Mouse (Mus musculus) kidney, adult 10 weeks (tissue): ENCODE measurements around the gene Ppan. TPM values are rescaled to one million over a fixed set of nuclear protein-coding genes. Genes with fewer than 3 reads are reported as not detected.

Source experiments
- polyA plus RNA-seq: library from polyadenylated mRNA; stranded (reverse); fragments of 350-450 nt; fragmentation: Illumina TruSeq; extraction: RNeasy Lipid Tissue Mini Kit (QIAGEN cat#74804); gene quantifications from one replicate; pipeline ENCODE4 v1.2.3, GENCODE M21; 2014; ENCODE audit warnings: low read depth, low replicate concordance

Ppan gene
- not detected for polyA plus RNA-seq

GRCm38 (mm10) chr9:20887704-20888385 is at the start of gene Ppan:
TSS of gene Ppan (plus strand) at chr9:20888175.

DNA sequence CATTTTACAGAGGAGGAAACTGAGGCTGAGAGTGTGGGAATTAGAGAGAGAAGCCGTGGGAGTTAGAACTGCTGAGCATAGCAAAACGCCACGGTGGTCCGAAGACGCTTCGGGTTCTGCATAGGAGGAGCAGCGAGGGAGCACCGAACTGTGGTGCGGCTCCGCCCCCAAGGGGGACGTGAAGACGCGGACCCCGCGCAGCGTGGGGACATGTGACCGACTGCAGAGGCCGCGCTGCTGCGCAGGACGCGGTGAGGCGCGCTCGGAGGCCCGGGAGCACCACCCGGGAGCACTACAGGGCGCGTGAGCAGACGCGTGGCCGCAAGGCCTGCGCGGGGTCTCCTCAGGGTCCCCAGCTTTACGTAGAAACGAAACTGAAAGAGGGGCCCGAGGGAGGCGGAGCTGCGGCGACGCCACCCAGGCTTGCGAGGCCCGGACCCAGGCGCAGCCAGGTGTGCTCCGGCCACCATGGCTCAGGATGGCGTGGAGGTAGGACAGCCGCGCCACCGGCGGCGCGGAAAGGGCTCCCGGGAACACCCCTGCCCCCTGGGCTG is 19.4 kb upstream of the Ppan start, which contains the start of gene A230050P20Rik:
Gene A230050P20Rik (plus strand): TSS at position 195 of the 554 bp plus-strand sequence.

DNA sequence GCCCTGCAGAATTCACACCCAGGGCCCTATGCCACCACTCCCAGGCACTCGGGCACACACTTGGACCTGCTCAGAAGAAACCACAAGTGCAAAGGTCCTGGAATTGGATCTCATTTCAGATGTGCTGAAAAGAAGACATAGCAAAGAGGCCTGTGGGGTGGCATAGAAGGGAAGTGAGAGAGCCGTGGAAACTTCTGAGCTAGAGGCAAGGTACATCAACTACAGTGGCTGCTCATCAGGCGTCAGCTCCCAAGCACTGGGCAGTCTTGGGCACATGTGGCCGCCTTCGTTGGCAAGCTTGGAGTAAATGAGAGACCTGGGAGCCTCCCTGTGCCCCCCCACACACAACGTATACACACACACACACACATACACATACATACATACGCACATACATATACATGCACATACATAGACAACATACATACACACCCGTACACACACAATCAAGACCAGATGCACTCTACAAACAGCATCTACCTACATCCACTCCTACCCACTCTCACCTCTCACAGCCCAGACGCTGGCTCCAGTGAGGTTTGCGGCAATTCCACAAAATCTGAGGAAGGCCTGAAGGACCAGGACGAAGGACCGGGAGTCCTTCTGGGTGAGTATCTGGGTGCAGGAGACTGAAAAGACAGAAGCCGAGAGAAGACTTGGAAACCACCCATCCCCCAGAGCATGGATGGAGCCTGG is 8.7 kb upstream of the Ppan start, which contains the start of gene Angptl6:
Gene Angptl6 (minus strand): TSS at position 631 of the 696 bp plus-strand sequence.

DNA sequence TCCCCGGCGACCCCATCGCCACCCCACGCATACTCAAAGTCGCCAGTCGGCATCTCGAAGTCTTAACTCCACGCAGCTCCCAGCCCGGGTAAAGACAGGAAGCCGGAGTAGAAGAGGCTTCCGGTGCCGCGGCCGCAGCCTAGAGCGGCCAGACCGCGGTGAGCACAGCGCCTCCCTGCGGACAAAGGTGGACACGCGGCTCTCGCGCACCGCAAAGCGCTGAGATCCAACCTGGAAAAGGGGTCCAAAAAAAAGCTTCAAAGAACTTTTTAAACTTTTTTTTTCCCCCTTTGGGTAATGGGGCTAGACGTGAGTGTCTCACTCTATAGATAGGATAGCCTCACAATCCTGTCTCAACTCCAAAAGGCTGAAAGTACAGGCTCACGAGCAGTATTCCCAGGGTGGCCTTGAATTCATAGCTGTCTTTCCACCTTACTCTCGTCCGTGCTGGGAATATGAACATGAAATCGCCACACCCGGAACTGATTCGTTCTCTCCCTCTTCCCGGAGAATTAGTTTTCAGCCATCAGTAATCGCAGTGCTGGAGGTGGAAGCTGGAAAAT is 10.6 kb downstream of the Ppan start, which contains the start of gene Eif3g:
Gene Eif3g (minus strand): TSS at position 113 of the 563 bp plus-strand sequence.

Other genes starting within 250 kb of the Ppan start
- 75.9 TPM for gene Ubl5, start 245.3 kb upstream of the Ppan start, polyA plus RNA-seq
- 2.5 TPM for gene Fbxl12, start 243.4 kb upstream of the Ppan start, polyA plus RNA-seq
- gene Pin1, start 236.1 kb upstream of the Ppan start, polyA plus RNA-seq: 0.85 TPM
- gene Olfm2, start 141.8 kb upstream of the Ppan start, polyA plus RNA-seq: 0.40 TPM
- not detected for gene Col5a3, start 73.1 kb upstream of the Ppan start, polyA plus RNA-seq
- not detected for gene Rdh8, start 69.7 kb upstream of the Ppan start, polyA plus RNA-seq
- gene A230050P20Rik, start 19.5 kb upstream of the Ppan start, polyA plus RNA-seq: 2.0 TPM
- not detected for gene Angptl6, start 8.4 kb upstream of the Ppan start, polyA plus RNA-seq
- 22.3 TPM for gene Eif3g, start 10.4 kb downstream of the Ppan start, polyA plus RNA-seq
- gene Dnmt1, start 71.7 kb downstream of the Ppan start, polyA plus RNA-seq: 2.7 TPM
- 0.24 TPM for gene S1pr2, start 88.6 kb downstream of the Ppan start, polyA plus RNA-seq
- 0.40 TPM for gene Mrpl4, start 114.6 kb downstream of the Ppan start, polyA plus RNA-seq
- gene Icam1, start 127.8 kb downstream of the Ppan start, polyA plus RNA-seq: 5.3 TPM
- gene Icam4, start 141.2 kb downstream of the Ppan start, polyA plus RNA-seq: not detected
- gene Icam5, start 143.9 kb downstream of the Ppan start, polyA plus RNA-seq: not detected
- gene Zglp1, start 178.9 kb downstream of the Ppan start, polyA plus RNA-seq: not detected
- gene Gm49373, start 184.9 kb downstream of the Ppan start, polyA plus RNA-seq: not detected
- gene Fdx1l, start 185.4 kb downstream of the Ppan start, polyA plus RNA-seq: 0.69 TPM
- 0.73 TPM for gene Gm38431, start 203.8 kb downstream of the Ppan start, polyA plus RNA-seq
- gene Raver1, start 203.8 kb downstream of the Ppan start, polyA plus RNA-seq: 4.5 TPM
- 2.0 TPM for gene Tyk2, start 243.1 kb downstream of the Ppan start, polyA plus RNA-seq